Mouse (Mus musculus) c-Kit-positive CD71-negative TER-119-negative erythroid progenitor cells, embryonic 14.5 days (primary cell): ENCODE measurements around the gene Gnao1.

Experiments
- DNase-seq: peaks from one replicate; pipeline ENCODE4 v3.0.0-alpha.2; 2013; ENCODE audit warnings: low read depth

The Gnao1 gene

DNA sequence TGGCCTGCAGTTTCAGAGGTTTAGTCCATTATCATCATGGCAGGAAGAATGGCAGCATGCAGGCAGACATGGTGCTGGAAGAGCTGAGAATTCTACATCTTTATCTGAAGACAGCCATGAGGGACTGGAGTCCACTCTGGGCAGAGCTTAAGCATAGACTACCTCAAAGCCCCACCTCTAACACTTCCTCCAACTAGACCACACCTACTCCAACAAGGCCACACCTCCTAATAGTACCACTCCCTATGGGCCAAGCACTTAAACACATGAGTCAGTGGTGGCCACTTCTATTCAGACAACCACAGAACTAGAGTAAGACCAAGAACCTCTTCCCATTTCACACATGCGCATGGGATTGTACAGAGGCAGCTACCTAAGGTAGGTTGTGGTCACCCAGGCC lies 136.6 kb downstream of the Gnao1 start:
- no peak for DNase-seq

DNA sequence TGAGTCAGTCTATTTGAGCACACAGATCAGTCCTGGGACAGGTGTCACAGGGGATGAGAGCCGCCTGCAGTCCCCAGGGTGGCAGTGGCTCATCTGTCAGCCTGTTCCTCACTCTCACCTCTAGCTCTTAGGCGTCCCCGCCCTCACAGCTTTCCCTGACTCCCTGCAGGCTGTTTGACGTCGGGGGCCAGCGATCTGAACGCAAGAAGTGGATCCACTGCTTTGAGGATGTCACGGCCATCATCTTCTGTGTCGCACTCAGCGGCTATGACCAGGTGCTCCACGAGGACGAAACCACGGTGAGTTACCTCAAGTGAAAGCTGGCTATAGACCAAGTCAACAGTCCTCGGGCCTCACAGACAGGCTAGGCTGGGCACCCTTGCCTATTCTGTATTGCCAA lies 140.4 kb downstream of the Gnao1 start:
- no peak for DNase-seq

DNA sequence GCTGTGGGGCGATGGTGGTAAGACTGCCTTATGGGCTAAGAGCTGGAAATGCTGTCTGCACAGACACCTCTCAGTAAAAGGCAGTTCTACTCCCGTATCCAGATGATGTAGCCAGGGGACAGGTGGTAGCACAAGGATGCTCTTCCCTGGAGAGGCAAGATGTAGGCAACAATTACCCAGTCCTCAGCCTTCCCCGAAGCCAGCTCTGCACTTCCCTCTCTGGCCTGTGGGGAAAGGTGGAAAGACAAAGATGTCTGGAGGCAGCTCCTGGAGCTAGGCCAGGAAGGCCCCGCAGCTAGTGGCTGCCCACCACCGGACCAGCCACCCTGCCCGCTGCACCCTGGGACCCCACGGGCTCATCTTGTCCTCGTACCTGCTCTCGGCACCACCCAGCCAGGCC lies 142.7 kb downstream of the Gnao1 start:
- DNase-seq, result no peak

DNA sequence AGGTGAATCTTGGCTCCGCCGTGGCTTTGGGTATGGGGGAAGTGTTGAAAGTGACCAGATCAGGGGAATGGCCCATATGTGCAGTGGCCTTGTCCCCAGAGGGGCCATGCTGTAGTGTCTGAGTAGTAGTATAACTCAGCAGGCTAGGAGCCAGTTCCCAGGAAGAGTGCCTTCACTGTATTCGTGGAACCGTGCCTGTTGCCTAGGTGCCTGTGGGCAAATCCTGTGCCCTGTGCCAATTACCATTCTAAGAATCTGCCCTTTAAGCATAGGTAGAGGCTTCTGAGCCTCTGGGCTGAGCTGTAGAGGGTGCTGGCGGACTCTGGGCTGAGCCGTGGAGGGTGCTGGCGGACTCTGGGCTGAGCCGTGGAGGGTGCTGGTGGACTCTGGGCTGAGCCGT lies 148.6 kb downstream of the Gnao1 start:
- DNase-seq, result no peak

DNA sequence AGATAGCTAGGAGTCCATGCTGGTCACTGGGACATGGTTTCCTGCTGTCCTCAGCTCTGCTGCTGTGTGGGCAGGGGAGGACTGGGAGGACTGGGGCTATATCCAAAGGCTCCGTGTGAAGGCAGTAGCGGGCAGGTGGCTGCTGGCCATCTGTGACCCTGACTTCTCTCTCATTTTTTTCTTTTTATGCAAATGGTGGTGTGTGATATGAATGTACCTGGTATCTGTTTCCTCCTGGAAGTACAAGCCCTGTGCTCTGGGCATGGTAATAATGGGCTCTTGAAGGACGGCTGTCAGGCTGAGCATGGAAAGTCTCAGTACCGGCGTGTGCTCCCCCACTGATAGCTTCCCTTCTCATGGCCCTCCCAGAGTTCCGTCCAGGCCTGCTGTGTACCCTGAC lies 151.1 kb downstream of the Gnao1 start:
- no peak for DNase-seq

DNA sequence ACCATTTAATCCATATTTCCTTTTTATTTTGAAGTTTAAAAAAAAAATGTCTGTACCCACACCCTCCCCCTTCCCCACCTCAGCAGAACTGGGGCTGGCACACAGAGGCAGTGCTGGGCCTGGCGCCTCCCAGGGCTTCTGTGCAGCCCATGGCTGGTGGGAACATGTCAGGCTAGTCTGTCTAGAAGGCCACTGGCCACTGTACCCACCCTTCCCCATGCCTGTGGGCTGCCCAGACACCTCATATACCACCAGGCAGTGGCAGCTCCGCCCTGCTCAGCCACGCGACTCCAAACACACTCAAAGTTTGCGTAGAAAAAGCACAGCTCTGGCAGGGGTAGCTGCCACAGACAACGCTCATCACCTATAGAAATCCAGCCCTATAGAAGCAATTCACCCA lies 158.5 kb downstream of the Gnao1 start:
- no peak for DNase-seq

DNA sequence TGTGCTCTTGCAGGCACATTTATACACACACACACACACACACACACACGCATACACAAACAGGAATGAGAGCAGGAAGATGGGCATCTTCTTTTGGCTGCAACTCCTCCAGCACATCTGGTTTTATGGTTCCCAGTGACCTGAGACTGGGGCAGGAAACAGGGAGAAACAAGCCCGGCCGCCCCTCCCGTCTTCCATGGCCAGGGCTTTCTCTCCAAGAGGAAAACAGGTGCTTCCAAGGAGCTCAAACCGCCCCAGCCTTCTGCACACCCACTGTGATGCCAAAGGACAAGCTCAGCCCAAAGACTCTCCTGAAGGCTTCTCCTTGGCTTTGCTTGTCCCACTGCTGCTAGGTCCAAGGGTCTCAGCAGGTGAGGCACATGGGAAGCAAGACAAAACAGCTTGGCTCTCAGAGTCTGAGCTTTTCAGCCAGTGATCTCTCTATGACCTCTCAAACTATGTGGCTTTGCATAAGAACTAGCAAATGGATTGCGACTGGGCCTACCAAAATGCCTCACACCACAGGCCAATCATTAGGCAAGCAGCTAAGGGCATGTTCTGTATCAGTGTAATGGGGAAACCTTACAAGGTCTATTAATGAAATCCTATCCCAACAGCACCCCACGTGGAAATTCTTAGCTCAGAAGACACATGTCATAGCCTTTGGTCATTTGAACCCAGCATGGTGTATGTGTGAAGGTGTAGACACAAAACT lies 160.0 kb downstream of the Gnao1 start:
- no peak for DNase-seq

DNA sequence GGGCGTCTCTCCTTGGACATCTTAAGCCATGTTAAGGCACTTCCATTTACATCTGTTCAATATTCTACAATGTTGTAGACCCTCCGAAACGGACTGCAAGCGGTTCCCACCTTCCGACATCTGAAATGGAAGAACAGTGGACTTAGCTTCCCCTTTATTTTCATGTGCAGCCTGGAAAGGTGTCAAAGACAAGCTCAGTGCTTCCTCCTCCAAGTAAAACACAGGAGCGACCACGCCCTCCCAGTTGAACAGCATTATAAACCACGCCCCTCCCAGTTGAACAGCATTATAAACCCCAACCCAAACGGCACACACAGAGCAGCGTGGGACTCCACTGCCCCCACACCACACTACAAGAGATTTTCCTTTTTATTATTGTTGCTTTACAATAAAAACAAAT lies 161.7 kb downstream of the Gnao1 start:
- DNase-seq, result no peak

DNA sequence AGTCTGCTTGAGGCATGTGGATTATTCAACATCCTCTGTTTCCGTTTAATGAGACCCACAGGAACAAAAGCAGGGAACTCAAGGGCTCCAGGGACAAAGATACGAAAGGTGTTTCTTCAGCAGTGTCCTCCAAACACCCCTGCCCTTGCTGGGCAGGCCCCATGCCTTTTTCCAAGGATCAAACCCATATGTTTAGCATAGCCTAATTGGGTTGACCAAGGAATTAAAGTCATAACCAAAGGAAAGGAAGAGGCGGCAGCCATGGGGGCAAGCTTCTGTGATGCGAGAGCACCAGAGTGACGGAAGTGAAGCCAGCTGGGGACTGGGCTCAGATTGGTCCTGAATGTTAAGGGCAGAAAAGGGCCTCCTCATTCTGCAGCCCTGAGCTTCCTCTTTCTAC lies 162.4 kb downstream of the Gnao1 start:
- DNase-seq, result no peak

DNA sequence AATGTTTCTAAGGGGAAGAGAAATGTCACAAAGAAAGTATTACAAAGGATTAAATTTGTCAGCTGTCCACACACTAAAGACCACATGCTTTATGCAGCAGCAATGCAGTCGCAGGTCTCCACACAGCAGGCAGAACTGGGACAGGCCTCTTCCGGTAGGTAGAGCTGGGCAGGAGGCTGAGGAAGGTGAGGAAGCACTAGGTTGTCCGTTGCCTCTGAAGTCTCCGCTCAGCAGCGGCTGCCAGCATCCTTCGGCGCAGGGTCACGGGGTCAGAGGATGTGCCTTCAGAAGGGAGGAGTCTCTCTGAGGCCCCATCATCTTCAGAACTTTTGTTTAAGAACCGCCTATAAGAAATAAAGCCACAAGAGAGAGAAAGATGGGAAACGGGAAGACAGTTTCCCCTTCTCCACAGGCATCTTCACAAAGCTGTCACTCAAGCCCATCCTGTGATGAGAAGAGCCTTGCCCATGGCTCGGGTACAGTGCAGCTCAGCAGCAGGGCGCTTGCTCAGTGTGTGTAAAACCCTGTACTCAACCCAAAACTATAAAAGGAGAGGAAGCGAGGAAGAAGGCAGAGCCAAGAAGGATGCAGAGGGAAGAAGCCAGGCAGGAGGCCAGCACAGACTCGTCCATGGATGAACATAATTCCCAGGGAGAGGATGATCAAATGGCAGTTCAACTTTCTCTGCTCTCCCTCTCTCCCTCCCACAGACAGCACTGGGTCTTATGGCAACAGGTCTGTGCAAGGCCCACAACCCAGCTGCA lies 163.4 kb downstream of the Gnao1 start:
- no peak for DNase-seq

DNA sequence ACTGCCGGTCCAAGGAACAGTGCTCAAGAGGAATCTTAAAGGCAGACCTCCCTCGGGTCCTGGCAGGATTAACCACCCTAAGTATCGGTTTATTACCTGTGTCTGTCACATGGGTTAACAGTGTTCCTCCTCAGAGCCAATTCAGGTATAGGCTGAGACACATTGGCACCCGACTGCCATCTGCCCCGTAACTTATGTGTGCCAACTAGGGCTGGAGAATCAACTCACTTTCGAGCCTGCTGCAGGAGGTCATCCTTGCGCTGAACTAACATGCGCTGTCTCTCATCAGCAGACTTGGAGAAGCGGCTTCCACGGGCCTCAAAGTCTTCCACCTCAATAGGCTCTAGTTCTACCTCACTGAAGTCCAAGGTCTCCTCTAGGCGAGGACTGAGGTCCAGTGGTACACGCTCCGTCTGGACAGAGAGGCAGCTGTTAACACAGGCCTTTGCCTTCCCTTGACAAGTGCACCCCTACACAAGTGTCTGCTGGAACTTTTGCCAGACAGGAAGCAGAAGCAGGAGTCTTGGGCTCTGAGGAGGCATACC lies 164.1 kb downstream of the Gnao1 start:
- no peak for DNase-seq

DNA sequence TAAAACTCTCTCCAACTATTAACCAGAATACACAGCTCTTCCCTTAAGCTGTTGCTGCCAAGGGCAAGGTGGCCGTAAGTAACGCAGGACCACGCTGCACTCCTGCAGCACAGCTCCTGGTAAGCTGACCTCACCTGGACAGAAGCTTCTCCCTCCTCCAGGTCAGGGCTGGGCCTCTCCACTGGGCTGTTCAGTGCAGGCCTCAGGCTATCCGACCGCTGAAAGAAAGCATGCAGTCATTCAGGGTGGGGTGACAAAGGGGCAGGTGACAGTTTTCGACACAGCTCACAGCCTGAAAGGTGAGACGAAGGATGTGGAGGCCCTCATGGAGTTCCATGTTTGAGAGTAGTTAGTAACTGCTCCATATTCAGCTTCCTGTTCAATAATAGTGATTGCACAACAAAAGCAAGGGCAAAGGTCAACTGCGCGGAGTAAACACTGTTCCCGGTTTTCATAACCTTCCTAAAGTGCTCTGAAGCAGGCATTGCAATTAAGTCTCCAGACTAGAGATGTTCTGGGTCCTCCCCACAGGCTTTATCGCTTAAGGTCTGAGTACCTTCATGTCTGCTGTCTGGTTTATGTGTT lies 164.9 kb downstream of the Gnao1 start:
- no peak for DNase-seq

DNA sequence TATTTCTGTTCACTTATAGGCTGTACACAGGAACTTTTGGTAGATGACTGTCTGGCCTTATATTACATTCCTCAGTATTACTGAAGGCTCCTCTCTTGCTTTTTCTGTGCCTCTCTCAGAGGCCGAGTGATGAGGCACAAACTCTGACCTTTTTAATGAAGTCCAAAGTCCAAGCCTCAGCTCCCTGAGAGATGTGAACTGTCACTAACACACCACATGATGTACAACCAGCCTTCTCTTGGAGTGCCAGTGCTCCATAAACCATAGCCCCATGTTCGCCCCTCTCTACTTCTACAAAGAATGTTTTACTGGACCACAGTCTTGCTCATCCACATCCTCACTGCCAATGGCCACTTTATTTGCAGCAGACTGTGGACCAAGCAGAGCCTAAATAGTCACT lies 165.6 kb downstream of the Gnao1 start:
- no peak for DNase-seq

DNA sequence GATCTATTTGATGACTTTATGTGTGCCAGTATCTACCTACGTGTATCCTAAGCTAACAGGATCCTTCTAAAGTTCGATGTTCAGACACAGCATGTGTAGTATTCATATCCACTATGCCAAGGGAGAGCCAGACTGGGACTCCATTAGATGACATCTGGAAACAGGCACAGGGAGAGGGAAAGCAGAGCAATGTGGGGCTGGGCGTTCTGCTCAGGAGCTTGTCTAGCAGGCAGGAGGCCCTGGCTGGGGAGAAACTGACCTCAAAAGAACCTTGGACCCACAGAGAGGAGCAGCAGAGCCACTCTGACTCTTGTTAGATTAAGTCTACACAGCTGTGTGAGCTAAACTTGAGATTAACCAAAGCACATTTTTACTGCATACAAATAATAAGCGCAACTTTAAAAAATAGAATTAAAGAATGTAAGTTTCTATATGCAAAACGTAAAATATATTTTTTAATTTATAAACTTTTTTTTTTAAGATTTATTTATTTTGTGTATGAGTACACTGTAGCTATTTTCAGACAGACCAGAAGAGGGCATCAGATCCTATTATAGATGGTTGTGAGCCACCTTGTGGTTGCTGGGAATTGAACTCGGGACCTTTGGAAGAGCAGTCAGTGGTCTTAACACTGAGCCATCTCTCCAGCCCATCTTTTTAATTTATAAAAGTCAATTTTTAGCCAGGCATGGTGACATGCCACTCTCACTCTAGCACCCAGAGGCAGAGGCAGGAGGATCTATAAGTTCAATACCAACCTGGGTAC lies 166.9 kb downstream of the Gnao1 start:
- DNase-seq, result no peak

DNA sequence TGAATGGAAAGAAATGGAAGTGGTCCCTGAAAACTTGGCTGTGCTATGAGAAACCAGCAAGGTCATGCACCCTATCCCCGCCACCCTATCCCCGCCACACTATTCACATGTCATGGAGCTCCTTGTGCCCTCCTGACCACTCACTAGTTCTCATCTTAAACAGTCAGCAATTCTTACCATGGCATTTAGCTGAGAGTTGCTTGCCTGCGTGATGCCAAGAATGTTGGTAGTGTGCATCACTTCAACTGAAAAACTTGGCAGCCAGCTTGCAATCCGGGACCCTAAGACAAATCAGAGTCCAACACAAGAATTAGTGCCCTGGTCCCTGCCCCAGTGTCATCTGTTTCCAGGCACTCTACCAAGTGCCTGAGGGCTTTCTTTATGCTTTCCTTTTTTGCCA lies 170.4 kb downstream of the Gnao1 start:
- no peak for DNase-seq

DNA sequence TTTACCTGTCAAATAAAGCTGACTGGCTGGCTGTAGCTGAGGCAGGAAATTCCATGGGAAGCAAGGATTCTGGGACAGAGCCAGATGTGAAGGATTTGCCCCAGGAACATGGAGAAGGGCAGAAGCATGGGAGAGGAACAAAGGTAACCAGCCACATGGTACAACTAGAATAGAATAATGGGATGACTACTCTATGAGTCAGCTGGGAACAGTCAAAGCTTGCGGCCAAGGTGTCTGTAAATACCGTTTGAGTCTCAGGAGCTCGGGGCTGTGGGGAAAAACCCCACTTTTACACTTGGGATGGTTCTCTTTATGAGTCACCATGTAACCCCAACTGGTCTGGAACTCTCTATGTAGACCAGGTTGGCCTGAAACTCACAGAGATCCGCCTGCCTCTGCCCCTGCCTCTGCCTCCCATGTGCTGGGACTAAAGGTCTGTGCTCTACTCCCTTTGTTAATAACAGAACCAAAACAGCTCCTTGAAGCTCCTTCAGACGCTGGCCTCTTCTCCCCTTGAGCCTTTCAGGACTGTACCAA lies 172.0 kb downstream of the Gnao1 start:
- DNase-seq, result no peak

DNA sequence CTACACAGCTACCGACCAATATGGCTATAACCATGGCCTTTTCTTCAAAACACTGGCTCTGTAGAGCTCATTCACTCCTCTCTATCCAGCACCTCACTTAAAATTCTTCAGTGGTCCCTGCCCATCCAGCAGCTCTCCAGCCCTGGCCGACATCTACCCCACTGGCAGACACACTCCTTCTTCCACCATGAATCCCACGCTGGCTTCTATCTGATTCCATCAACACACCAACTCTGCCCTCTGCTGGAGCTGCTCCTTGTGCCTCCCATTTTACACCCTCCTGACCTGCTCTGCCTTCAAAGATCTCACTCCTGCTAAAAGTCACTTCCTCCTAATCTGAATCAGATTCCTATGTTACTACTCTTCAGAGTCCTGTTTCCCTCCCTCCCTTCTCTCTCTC lies 174.1 kb downstream of the Gnao1 start:
- no peak for DNase-seq

DNA sequence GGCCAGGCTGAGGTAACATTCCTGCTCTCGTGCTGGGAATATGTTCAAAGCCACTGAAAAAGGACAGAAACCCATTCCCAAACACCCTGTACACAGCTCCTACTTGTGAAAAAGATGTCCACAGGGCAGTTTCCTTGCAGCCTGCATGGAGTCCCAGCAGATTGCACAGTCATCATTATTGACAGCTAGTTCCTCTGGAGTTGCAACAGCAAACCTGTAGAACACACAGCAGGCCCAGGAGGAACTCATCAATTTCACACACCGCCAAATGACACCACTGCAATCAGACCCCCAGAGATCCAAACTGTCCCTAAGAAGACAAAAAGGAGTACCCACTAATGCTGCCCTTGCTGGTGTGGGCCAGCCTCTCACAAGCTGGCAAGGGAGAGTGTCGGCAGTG lies 175.0 kb downstream of the Gnao1 start:
- no peak for DNase-seq

DNA sequence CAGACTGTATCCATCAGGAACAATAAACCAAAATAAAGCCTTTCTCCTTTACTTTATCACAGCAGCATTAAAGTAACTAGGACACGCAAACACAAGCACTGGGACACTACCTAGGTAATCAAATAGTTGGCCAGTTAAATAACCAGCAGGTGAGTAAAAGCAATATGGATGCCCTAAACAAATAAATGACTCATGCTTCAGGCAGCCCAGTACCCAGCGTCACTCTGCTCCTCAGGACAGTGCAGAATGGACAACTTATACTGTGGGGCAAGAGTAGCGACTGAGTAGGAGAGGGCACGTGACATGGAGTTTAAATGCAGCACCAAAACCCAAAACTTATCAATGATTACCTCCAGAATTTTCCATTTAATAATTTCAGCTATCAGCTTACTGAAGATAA lies 180.0 kb downstream of the Gnao1 start:
- no peak for DNase-seq

DNA sequence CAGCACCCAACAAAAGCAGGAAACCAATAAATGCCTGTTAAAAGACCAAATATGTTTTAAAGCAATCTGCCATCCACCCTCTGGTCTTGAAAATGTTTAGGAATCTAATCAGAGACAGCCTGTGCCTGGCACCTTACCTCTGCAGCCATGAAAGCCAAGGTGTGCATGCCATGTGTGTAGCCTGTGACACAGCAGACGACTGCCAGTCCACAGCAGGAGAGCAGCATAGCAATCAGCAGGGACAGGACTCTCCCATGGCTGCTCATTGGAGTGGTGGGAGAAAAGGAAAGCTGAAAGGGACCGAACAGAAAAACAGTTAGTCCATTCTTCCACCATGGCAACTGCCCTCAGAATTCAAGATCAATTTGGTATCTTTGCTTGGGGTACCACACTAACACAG lies 189.2 kb downstream of the Gnao1 start:
- no peak for DNase-seq

DNA sequence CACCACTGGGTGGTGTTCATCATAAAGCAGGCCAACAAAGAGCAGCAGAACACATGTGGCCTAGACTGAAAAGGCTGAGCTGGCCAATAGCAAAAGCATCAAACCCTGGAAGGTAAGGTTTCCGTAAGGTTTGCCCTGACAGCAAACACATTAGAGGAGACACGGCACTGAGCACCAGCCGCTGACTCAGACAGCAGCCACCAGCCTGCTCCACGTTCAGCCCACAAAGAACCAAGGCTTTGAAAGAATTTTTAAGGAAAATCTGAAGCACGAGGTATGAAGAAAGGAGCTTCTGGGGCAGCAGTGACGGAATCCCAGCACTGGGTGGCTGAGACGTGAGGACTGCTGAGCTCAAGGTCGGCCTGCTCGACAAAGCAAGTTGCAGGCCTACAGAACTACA lies 194.4 kb downstream of the Gnao1 start:
- no peak for DNase-seq

DNA sequence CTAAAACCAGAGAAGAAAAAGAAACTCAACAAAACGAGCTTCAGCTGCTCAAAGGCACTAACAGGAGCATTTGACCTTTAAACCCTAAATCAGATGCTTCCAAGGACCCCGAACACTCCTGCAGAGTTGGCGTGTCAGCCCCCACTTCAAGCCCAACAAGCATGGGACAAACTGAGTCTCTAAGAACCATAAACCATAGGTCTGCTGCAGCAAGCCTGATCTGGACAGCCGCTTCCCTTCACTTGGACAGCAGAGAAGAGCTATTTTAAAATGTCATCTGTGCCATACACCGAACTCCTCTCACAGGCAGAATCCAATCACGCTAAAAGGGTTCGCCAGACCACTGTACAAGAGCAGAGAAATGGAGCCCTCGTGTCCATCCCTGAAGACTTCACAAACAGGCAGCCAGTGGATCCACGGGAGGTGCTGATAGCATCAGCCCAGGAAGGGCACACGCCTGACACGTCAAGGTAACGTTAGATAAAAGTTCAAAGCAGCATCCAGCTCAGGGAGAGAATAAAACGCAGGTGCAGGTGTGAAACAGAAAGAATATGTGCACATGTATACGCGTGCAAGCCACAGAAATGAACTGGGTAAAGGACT lies 199.6 kb downstream of the Gnao1 start:
- DNase-seq, result no peak
